Mouse (Mus musculus) spleen, postnatal 36 days (tissue): ENCODE results near the gene Tango6.

Experiments used
- DNase-seq, 2 experiments: peaks; one replicate each; pipeline ENCODE4 v3.0.0; 2022; ENCODE audit warnings: low spot score in 2 of 2, mixed read lengths in 1 of 2

The Tango6 gene

GRCm38 (mm10) chr8:106682971-106683668 lies at the start of gene Tango6:
Tango6 (plus strand) TSS chr8:106683068.
- DNase-seq = peak; percentile 85 to 88

DNA sequence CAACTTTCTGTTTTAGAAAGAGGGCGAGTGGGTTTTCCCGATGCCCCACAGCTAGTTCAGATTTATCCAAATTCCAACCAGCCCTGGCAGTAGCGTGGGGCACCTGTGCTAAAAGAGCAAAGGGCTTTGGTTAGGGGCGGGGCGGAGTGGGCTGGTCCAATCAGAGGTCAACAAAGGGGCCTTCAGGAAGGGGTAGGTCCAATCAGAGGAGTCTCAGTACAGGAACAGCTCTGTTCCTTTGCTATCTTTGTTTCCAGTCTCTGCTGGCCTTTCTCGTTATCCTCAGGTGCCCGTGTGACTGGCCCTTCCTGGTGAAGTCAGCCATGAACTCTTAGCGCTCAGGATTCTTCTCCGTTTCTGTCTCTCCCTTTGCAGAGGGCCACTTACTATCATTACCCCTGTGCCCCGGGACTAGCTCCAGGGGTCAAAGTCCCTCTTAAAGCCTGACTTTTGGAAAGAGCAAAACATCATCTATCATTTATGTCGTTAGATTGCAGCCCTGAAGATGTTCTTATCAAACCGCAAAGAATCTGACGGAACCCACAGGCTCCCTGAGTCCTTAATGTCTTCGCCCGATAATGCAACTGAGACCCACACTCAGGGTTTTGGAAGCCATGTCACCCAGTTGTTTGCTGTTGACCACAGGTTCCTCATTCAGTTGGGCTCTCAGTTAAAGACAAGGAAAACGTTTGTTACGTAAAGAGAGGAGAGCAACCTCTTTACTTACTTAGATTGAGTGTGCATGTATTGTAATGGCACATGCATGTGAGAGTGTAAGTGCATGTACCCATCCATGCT lies 49.3 kb upstream of the Tango6 start:
- DNase-seq = no peak

DNA sequence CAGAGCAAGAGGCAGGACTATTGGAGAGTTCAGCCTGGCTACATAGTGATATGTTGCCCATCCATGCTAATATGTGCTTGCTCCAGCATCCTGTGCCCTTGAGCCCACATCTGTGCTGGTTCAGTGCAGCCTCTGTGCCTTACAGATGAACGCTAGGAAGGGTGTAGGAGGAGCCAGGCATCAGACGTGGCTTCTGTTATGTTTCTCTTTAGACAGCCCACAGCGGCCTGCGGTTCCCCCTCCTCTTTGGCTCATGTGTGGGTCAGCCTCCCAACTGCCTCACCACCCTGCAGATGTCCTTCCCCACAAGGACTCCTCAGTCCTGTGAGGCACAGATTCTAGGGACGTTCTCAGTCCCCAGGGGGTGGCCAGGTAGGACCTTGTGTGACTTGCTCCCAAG lies 47.6 kb upstream of the Tango6 start:
- DNase-seq = no peak

DNA sequence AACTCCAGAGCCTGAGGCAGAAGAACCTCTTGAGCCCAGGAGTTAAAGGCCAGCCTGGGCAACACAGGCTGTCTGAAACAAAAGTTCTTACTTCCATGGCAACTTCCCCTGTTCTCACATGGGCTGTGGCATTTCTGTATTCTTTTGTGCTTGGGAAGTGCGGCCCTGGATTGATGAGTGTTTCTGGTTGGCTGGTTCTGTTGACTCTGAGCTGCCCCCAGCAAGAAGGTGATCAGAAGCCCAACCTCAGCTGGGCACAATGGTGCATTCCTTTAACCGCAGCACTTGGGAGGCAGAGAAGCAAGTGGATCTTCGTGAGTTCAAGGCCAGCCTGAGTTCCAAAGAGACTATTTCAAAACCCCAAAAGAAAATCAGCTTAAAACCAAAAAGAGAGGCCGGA lies 45.4 kb upstream of the Tango6 start:
- DNase-seq = no peak

DNA sequence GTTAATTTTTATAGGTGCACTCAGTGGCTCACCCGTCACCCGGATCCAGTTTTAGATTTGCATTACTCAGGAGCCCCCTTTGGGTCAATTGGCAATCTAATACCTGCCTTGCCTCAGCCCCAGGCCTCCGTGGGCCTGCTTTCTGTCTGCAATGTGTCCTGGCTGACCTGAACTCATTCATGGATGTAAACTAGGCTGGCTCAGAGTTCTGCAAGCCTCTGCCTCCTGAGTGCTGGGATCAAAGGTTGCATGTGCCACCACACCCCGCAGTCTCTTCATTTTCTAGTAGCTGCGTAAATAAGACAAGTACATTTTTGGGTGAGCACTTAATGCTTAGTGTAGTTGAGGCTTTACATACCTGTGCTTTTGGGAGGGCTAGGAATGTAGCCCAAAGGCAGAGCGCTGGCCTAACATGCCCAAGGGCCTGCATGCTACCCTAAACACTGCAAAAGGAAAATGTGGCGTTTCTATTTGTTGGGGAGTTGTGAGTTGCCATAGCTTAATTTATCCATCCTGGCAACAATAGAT lies 44.0 kb upstream of the Tango6 start:
- no peak for DNase-seq

GRCm38 (mm10) chr8:106640212-106640611 lies 42.7 kb upstream of the Tango6 start:
- DNase-seq = no peak

DNA sequence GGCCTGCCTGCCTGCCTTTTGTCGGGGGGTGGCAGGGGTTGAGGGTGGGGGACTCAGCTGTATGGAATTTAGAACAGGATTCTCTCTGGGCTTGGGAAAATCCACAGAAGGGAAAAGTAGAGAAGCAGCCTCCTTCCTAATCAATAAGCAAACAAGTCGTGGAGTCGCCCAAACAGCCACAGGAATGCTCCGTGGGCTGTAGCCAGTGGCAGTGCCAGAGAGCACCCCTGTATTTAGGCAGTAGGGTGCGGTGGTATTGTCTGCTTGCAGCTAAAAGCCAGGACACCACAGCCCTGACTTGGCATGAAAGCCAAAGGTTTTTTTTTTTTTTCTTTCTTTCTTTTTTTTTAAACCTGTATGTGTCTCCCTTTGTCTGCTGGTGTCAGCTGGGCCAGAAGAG lies 41.9 kb upstream of the Tango6 start:
- no peak for DNase-seq

- DNase-seq = no peak
Measured at GRCm38 (mm10) chr8:106642172-106642571, 40.7 kb upstream of the Tango6 start.

- DNase-seq = peak; percentile 46 to 48
Measured at GRCm38 (mm10) chr8:106643100-106643499, 39.8 kb upstream of the Tango6 start.

DNA sequence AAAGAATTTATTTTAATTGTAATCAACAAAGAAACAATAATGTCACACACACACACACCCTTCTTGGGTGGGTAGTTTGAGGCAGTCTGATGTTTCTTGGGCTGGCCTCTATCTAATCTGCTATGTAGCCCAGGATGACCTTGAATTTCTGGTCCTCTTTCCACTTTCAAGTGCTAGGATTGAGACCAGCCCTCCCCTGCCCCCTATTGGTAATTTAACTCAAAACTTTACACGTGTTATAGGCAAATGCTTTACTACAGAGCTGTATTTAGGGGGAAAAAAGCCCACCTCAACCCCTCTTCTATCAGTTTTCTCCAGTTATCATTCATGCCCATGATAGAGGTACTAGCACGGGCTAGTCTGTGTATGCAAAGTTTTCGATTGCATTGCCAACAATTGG lies 37.9 kb upstream of the Tango6 start:
- no peak for DNase-seq

GRCm38 (mm10) chr8:106646153-106646552 lies 36.7 kb upstream of the Tango6 start:
- DNase-seq = no peak

- DNase-seq = no peak
Measured at GRCm38 (mm10) chr8:106646731-106647130, 36.1 kb upstream of the Tango6 start.

DNA sequence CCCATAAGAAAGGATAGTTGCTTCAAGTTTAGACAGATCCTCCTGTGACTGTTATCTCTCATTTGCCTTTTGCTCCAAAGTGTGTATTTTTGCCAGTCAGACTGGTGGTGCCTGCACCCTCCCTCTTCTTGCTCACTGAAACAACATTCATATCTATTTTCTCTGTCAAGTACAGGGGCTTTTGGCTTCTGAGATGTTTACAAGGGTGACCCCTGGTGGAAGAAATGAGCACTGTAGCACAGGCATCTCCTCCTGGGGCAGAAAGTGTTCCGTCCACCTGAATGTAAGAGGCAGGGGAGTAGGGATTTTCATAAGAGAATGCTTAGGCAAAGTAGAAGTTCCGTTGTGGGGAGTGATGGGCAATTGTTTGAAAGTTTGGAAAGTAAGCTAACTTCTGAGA lies 35.5 kb upstream of the Tango6 start:
- peak; percentile 46 to 62 for DNase-seq

DNA sequence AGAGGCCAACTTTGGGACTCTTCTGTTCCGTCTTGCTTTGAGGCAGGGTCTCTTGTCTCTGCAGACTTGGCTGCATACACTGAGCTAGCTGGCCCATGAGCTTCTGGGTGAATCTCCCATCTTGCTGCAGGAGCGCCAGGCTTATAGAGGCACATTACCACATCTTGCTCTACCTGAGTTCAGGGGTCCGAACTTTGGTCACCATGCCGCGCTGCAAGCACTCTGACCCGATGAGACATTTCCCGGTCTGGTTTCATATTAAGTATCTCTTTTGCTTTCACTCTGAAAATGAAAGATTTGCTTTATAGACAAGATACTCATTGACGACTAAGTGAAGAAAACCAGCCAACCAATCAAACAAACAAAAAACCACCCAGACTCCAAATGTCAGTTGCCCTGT lies 34.4 kb upstream of the Tango6 start:
- no peak for DNase-seq

DNA sequence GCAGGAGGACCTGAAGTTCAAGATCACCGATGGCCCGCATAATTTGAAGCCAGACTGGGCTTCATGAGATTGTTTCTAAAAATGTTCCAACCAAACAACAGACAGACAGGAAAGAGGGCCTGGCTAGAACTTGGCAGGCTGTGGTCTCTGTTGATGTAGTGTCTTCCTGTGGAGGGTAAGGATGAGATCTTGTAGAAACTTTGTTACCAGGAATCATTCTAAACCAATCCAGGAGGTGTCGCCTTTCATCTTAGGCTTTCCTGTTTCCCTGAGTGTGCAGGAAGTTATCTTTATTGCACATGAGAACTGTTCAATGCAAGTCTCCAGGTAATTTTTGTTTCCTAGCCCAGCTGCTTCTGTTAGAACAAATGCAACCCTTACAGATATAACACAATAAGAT lies 30.9 kb upstream of the Tango6 start:
- no peak for DNase-seq

DNA sequence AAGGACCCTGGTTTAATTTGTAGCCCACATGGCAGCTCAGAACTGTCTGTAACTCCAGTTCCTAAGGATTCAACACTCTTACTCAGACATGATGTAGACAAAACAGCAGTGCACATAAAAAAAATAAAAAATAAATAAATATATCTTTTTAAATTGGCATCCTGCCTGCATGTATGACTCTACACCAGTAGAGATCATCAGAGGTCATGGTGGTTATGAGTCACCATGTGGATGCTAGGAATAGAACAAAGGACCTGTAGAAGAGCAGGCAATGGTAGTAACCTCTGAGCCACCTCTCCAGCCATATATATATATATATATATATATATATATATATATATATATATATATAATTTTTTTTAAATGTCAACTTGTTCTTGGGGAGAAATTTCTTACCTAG lies 26.8 kb upstream of the Tango6 start:
- DNase-seq = no peak

- no peak for DNase-seq
Measured at GRCm38 (mm10) chr8:106672786-106673185, 10.1 kb upstream of the Tango6 start.

GRCm38 (mm10) chr8:106674318-106674717 lies 8.6 kb upstream of the Tango6 start:
- DNase-seq = no peak

- no peak for DNase-seq
Measured at GRCm38 (mm10) chr8:106674894-106675293, 8.0 kb upstream of the Tango6 start.

- no peak for DNase-seq
Measured at GRCm38 (mm10) chr8:106684387-106684786, 1.5 kb downstream of the Tango6 start.

- no peak for DNase-seq
Measured at GRCm38 (mm10) chr8:106687479-106687878, 4.6 kb downstream of the Tango6 start.

GRCm38 (mm10) chr8:106697748-106698248 lies 14.9 kb downstream of the Tango6 start:
- no peak for DNase-seq

- DNase-seq = peak in 1 of 2 experiments; percentile 47
Measured at GRCm38 (mm10) chr8:106699588-106699987, 16.7 kb downstream of the Tango6 start.
